Comparison of ENCODE assay signal across 9 mouse cellular contexts in genomic region chr5:122235196-122235836, GRCm38 (mm10). TPM values are rescaled to one million over a fixed set of nuclear protein-coding genes. Genes with fewer than 3 reads are reported as not detected.
DNase-seq lines count a peak whose midpoint lies in the region; ATAC-seq and TF ChIP-seq lines count a peak whose summit lies in the region.
"Had no signal": no experiment of that assay in that cellular context is flagged by ENCODE, and none has a peak within 500 bp of the region (broad histone marks: within the 10 kb centered on the region; RNA-seq: fewer than 3 reads in every experiment).

No protein-coding gene starts in this region.

- 54% methylated on average over 9 of the region's 9 CpGs for WGBS in intestine, embryonic 16.5 days
- WGBS in intestine, embryonic 15.5 days, result 57% methylated on average over 9 of the region's 9 CpGs
- 49% methylated on average over 9 of the region's 9 CpGs for WGBS in embryonic facial prominence, embryonic 10.5 days
- 11% methylated on average over 9 of the region's 9 CpGs for WGBS in olfactory bulb, adult 2 months
- 48% methylated on average over 9 of the region's 9 CpGs for WGBS in heart, adult 2 months

- H3K79me2 ChIP-seq in heart, adult 2 months (replicated peaks; ENCODE audit: control insufficient read depth, insufficient read depth, low read length), result no peaks in the 10 kb centered on the region

- no peaks in the 10 kb centered on the region for H3K27me3 ChIP-seq in intestine, embryonic 16.5 days (replicated peaks; ENCODE audit: control insufficient read depth, insufficient read depth, low read length)
- no peaks in the 10 kb centered on the region for H3K27me3 ChIP-seq in intestine, embryonic 15.5 days (replicated peaks)
- no peaks in the 10 kb centered on the region for H3K27me3 ChIP-seq in embryonic facial prominence, embryonic 10.5 days (replicated peaks; ENCODE audit: low read depth, poor library complexity, severe bottlenecking)
- no peaks in the 10 kb centered on the region for H3K27me3 ChIP-seq in heart, adult 2 months (ENCODE audit: control insufficient read depth, insufficient read depth, low read length)

- no peak for TF ChIP-seq EP300 in heart, adult 2 months (IDR thresholded peaks at IDR 0.05; ENCODE audit: insufficient read depth, low read depth, low read length)

- intact Hi-C loops in heart, adult 2 months (cut with DNase I), result no loop called here

- peaks cover 4% of the 10 kb centered on the region; the same call in 1 of the 2 replicates for H3K4me1 ChIP-seq in intestine, embryonic 16.5 days (ENCODE audit: control insufficient read depth, insufficient read depth, low read length)
- 0 out of 2 replicates have a peak, but pooled peaks cover 10% of the 10 kb centered on the region for H3K4me1 ChIP-seq in intestine, embryonic 15.5 days (replicated peaks)
- peaks cover 44% of the 10 kb centered on the region for H3K4me1 ChIP-seq in embryonic facial prominence, embryonic 10.5 days
- H3K4me1 ChIP-seq in olfactory bulb, adult 2 months (ENCODE audit: control insufficient read depth, insufficient read depth, low read length), result peaks cover 81% of the 10 kb centered on the region
- H3K4me1 ChIP-seq in heart, adult 2 months (ENCODE audit: control insufficient read depth, insufficient read depth, low read length), result peaks cover 2% of the 10 kb centered on the region; the same call in 1 of the 2 replicates

- no peak overlapping the region for H3K9ac ChIP-seq in intestine, embryonic 16.5 days (ENCODE audit: low read depth, low read length)
- H3K9ac ChIP-seq in intestine, embryonic 15.5 days, result no peak overlapping the region
- no peak overlapping the region for H3K9ac ChIP-seq in heart, adult 2 months (ENCODE audit: low read depth, low read length)

- DNase-seq in embryonic facial prominence, embryonic 10.5 days (ENCODE audit: low spot score), result peak; percentile 35
- DNase-seq in cerebellum, adult 18-20 months, result no peak
- no peak for DNase-seq in gastrocnemius, postnatal 4 days (ENCODE audit: low spot score in 2 of 2)
- DNase-seq in heart, adult 2 months, result no peak
- DNase-seq: cerebellum, postnatal 36 days had no signal

- no peaks in the 10 kb centered on the region for H3K36me3 ChIP-seq in intestine, embryonic 16.5 days (ENCODE audit: control insufficient read depth, insufficient read depth, low read length)
- H3K36me3 ChIP-seq in intestine, embryonic 15.5 days, result no peaks in the 10 kb centered on the region
- H3K36me3 ChIP-seq in embryonic facial prominence, embryonic 10.5 days (replicated peaks), result peaks cover 37% of the 10 kb centered on the region
- H3K36me3 ChIP-seq in heart, adult 2 months (ENCODE audit: control insufficient read depth, insufficient read depth, low read length), result no peaks in the 10 kb centered on the region

- TF ChIP-seq CTCF in olfactory bulb, adult 2 months (IDR thresholded peaks at IDR 0.05; ENCODE audit: insufficient read depth, low read depth, low read length), result no peak
- TF ChIP-seq CTCF in heart, adult 2 months (IDR thresholded peaks at IDR 0.05), result no peak

- ATAC-seq in intestine, embryonic 16.5 days, result no peak
- no peak for ATAC-seq in intestine, embryonic 15.5 days
- peak; percentile 21 for ATAC-seq in CD4-positive, CD25-positive, alpha-beta regulatory T cell, adult 4 months

- H3K27ac ChIP-seq in intestine, embryonic 16.5 days (ENCODE audit: low read length), result 0 out of 2 replicates have a peak overlapping the region, but pooled peaks have one; percentile 44
- no peak overlapping the region for H3K27ac ChIP-seq in intestine, embryonic 15.5 days
- peak overlapping the region; percentile 61 for H3K27ac ChIP-seq in embryonic facial prominence, embryonic 10.5 days (replicated peaks)
- H3K27ac ChIP-seq in olfactory bulb, adult 2 months (ENCODE audit: insufficient read depth, low read depth, low read length), result peak overlapping the region; percentile 98
- no peak overlapping the region for H3K27ac ChIP-seq in heart, adult 2 months

- no peak overlapping the region for H3K4me2 ChIP-seq in intestine, embryonic 16.5 days (ENCODE audit: low read depth, low read length)
- no peak overlapping the region for H3K4me2 ChIP-seq in intestine, embryonic 15.5 days (replicated peaks)

- no peak for TF ChIP-seq POLR2A in olfactory bulb, adult 2 months (IDR thresholded peaks at IDR 0.05; ENCODE audit: insufficient read depth, low read depth, low read length)
- no peak for TF ChIP-seq POLR2A in heart, adult 2 months (IDR thresholded peaks at IDR 0.05; ENCODE audit: insufficient read depth, low read depth, low read length)

- H3K9me3 ChIP-seq in intestine, embryonic 16.5 days (ENCODE audit: control insufficient read depth, low read length), result no peaks in the 10 kb centered on the region
- H3K9me3 ChIP-seq in intestine, embryonic 15.5 days, result no peaks in the 10 kb centered on the region
- no peaks in the 10 kb centered on the region for H3K9me3 ChIP-seq in embryonic facial prominence, embryonic 10.5 days

- no peak overlapping the region for H3K4me3 ChIP-seq in intestine, embryonic 16.5 days (ENCODE audit: low read length)
- no peak overlapping the region for H3K4me3 ChIP-seq in intestine, embryonic 15.5 days (replicated peaks)
- no peak overlapping the region for H3K4me3 ChIP-seq in embryonic facial prominence, embryonic 10.5 days
- no peak overlapping the region for H3K4me3 ChIP-seq in olfactory bulb, adult 2 months (ENCODE audit: insufficient read depth, low read depth, low read length)
- no peak overlapping the region for H3K4me3 ChIP-seq in heart, adult 2 months

RNA-seq across cellular contexts. Expression of gene Hvcn1, which starts 28.7 kb away (rescaled TPM):
- 5.6 and 5.7 TPM in 2 replicates for polyA plus RNA-seq in intestine, embryonic 16.5 days (2015; fragmentation: Nextera tagmentation; extraction: Ambion mirVana)
- polyA plus RNA-seq in intestine, embryonic 15.5 days (2015; fragmentation: Nextera tagmentation; extraction: Ambion mirVana), result 5.2 and 5.8 TPM in 2 replicates
- polyA plus RNA-seq in CD4-positive, CD25-positive, alpha-beta regulatory T cell, adult 4 months (2017; shearing (Covaris generic)), result 100 to 1,000 TPM in 1 of 2 experiments, 10 to 100 TPM in 1; 51.8 to 108 TPM
- polyA plus RNA-seq in embryonic facial prominence, embryonic 10.5 days (2016; fragmentation: Nextera tagmentation; extraction: Ambion mirVana), result 14.6 and 15.8 TPM in 2 replicates
- not detected in 2 replicates for polyA plus RNA-seq in olfactory bulb, adult 2 months (2012; ENCODE audit: insufficient read depth, insufficient read length, low replicate concordance, missing spikeins)
- 1 to 10 TPM; 7.9 to 9.5 TPM for total RNA-seq in gastrocnemius, postnatal 4 days (2021)
- 1 to 10 TPM in 1 of 2 experiments, under 1 TPM in 1; 0.81 to 1.5 TPM for total RNA-seq in heart, adult 2 months (2021)
- polyA plus RNA-seq in heart, adult 2 months (2012; rRNA removed), result 2.4 and 2.9 TPM in 2 replicates

RNA-seq across cellular contexts. Expression of gene Tctn1, which starts 28.9 kb away (rescaled TPM):
- 3.2 and 3.5 TPM in 2 replicates for polyA plus RNA-seq in intestine, embryonic 16.5 days (2015; fragmentation: Nextera tagmentation; extraction: Ambion mirVana)
- polyA plus RNA-seq in intestine, embryonic 15.5 days (2015; fragmentation: Nextera tagmentation; extraction: Ambion mirVana), result 3.0 and 3.2 TPM in 2 replicates
- polyA plus RNA-seq in CD4-positive, CD25-positive, alpha-beta regulatory T cell, adult 4 months (2017; shearing (Covaris generic)), result 1 to 10 TPM; 1.1 to 2.0 TPM
- 4.8 and 5.5 TPM in 2 replicates for polyA plus RNA-seq in embryonic facial prominence, embryonic 10.5 days (2016; fragmentation: Nextera tagmentation; extraction: Ambion mirVana)
- not detected in 2 replicates for polyA plus RNA-seq in olfactory bulb, adult 2 months (2012; ENCODE audit: insufficient read depth, insufficient read length, low replicate concordance, missing spikeins)
- 1 to 10 TPM; 7.6 to 10.0 TPM for total RNA-seq in gastrocnemius, postnatal 4 days (2021)
- total RNA-seq in heart, adult 2 months (2021), result 1 to 10 TPM; 3.2 to 3.9 TPM
- 9.4 and 9.8 TPM in 2 replicates for polyA plus RNA-seq in heart, adult 2 months (2012; rRNA removed)

RNA-seq across cellular contexts. Expression of gene Pptc7, which starts 48.8 kb away (rescaled TPM):
- 6.8 and 9.9 TPM in 2 replicates for polyA plus RNA-seq in intestine, embryonic 16.5 days (2015; fragmentation: Nextera tagmentation; extraction: Ambion mirVana)
- 10.4 and 11.0 TPM in 2 replicates for polyA plus RNA-seq in intestine, embryonic 15.5 days (2015; fragmentation: Nextera tagmentation; extraction: Ambion mirVana)
- 10 to 100 TPM; 17.8 to 18.7 TPM for polyA plus RNA-seq in CD4-positive, CD25-positive, alpha-beta regulatory T cell, adult 4 months (2017; shearing (Covaris generic))
- polyA plus RNA-seq in embryonic facial prominence, embryonic 10.5 days (2016; fragmentation: Nextera tagmentation; extraction: Ambion mirVana), result 8.0 and 8.9 TPM in 2 replicates
- not detected in 2 replicates for polyA plus RNA-seq in olfactory bulb, adult 2 months (2012; ENCODE audit: insufficient read depth, insufficient read length, low replicate concordance, missing spikeins)
- total RNA-seq in gastrocnemius, postnatal 4 days (2021), result 10 to 100 TPM; 16.6 to 17.0 TPM
- total RNA-seq in heart, adult 2 months (2021), result 100 to 1,000 TPM; 108 to 133 TPM
- polyA plus RNA-seq in heart, adult 2 months (2012; rRNA removed), result 77.5 and 122 TPM in 2 replicates

Comparison
In these comparisons a context has a peak if more than half of its experiments do, and no peak if none do; other contexts are left out.
1. H3K27ac ChIP-seq: peak in intestine, embryonic 16.5 days (single experiment), embryonic facial prominence, embryonic 10.5 days (single experiment) and olfactory bulb, adult 2 months (single experiment); none in intestine, embryonic 15.5 days (single experiment) and heart, adult 2 months (single experiment).